Mouse (Mus musculus) 416B (cell line): ENCODE measurements at regions not wholly inside any gene's neighbourhood (a gene's known extent, or its start where the extent isn't known, plus 50 kb on each side); places are given as distances from the start of the nearest gene placed in this dataset.
"Not testable (repeated sequence)": the region's sequence is repeated elsewhere in the genome, so short reads cannot be mapped to it uniquely, and the experiment has no call there.

Experiments
- DNase-seq: peaks from one replicate; pipeline ENCODE4 v3.0.0; 2011; ENCODE audit warnings: low read depth

GRCm38 (mm10) chr6:107010785-107011184 lies 210.9 kb upstream of the Crbn start:
- no peak for DNase-seq

GRCm38 (mm10) chr6:107012938-107013511 lies 213.1 kb upstream of the Crbn start:
- no peak for DNase-seq

GRCm38 (mm10) chr6:107019126-107019525 lies 219.2 kb upstream of the Crbn start:
- no peak for DNase-seq

GRCm38 (mm10) chr6:107045177-107045576 lies 245.3 kb upstream of the Crbn start:
- no peak for DNase-seq

- DNase-seq = no peak
These were observed 251.7 kb upstream of the Crbn start for GRCm38 (mm10) chr6:107051604-107052003.

- DNase-seq = no peak
These were observed 252.3 kb upstream of the Crbn start for GRCm38 (mm10) chr6:107052180-107052579.

GRCm38 (mm10) chr6:107059001-107059765 lies 259.3 kb upstream of the Crbn start:
- no peak for DNase-seq

GRCm38 (mm10) chr6:107062886-107063565 lies 263.1 kb upstream of the Crbn start:
- no peak for DNase-seq

GRCm38 (mm10) chr6:107070441-107070840 lies 270.6 kb upstream of the Crbn start:
- no peak for DNase-seq

- DNase-seq = no peak
These were observed 292.7 kb upstream of the Crbn start for GRCm38 (mm10) chr6:107092600-107092999.

GRCm38 (mm10) chr6:107128716-107129115 lies 328.8 kb upstream of the Crbn start:
- no peak for DNase-seq

GRCm38 (mm10) chr6:107167736-107168491 lies 361.7 kb upstream of the Lrrn1 start:
- no peak for DNase-seq

- DNase-seq = no peak
These were observed 311.3 kb upstream of the Lrrn1 start for GRCm38 (mm10) chr6:107218309-107218708.

GRCm38 (mm10) chr6:107218721-107219120 lies 310.8 kb upstream of the Lrrn1 start:
- no peak for DNase-seq

- DNase-seq = no peak
These were observed 307.0 kb upstream of the Lrrn1 start for GRCm38 (mm10) chr6:107222602-107223001.

- DNase-seq = not testable (repeated sequence)
These were observed 299.7 kb upstream of the Lrrn1 start for GRCm38 (mm10) chr6:107229843-107230242.

- DNase-seq = no peak
These were observed 291.9 kb upstream of the Lrrn1 start for GRCm38 (mm10) chr6:107237692-107238091.

- no peak for DNase-seq
These were observed 285.6 kb upstream of the Lrrn1 start for GRCm38 (mm10) chr6:107243981-107244380.

- DNase-seq = no peak
These were observed 249.2 kb upstream of the Lrrn1 start for GRCm38 (mm10) chr6:107280348-107280747.

- DNase-seq = no peak
These were observed 238.7 kb upstream of the Lrrn1 start for GRCm38 (mm10) chr6:107290850-107291249.

- DNase-seq = no peak
These were observed 225.7 kb upstream of the Lrrn1 start for GRCm38 (mm10) chr6:107303676-107304369.

- DNase-seq = no peak
These were observed 210.0 kb upstream of the Lrrn1 start for GRCm38 (mm10) chr6:107319565-107319964.
